Mouse (Mus musculus) limb, embryonic 10.5 days (tissue): Measurements from ENCODE around the gene Tnik. TPM values are rescaled to one million over a fixed set of nuclear protein-coding genes. Genes with fewer than 3 reads are reported as not detected.

Experiments used
- DNase-seq: peaks from one replicate; pipeline ENCODE4 v3.0.0-alpha.2; 2017; ENCODE audit warnings: low spot score
- H3K27ac ChIP-seq: fragments of 300-500 bp; sonication (generic); 2 replicates; pipeline ENCODE4 v1.5.1; 2016; ENCODE audit warnings: mild to moderate bottlenecking
- H3K27me3 ChIP-seq: fragments of 300-500 bp; sonication (generic); 2 replicates; pipeline ENCODE4 v1.6.1; 2016; ENCODE audit warnings: low read depth, mild to moderate bottlenecking; ENCODE audit not compliant: poor library complexity, severe bottlenecking
- H3K36me3 ChIP-seq: fragments of 300-500 bp; sonication (generic); 2 replicates; pipeline ENCODE4 v1.6.1; 2016; ENCODE audit warnings: mild to moderate bottlenecking, moderate library complexity
- H3K4me1 ChIP-seq: fragments of 300-500 bp; sonication (generic); 2 replicates; pipeline ENCODE4 v1.6.1; 2016
- H3K4me3 ChIP-seq: fragments of 300-500 bp; sonication (generic); 2 replicates; pipeline ENCODE4 v1.5.1; 2016; ENCODE audit warnings: mild to moderate bottlenecking, moderate library complexity
- H3K9me3 ChIP-seq: fragments of 300-500 bp; sonication (generic); replicated peaks from 2 replicates; pipeline ENCODE4 v1.6.1; 2016; ENCODE audit warnings: mild to moderate bottlenecking
- WGBS: fragments of 180-500 bp; shearing (Covaris S2); methylation state at CpG from one replicate; pipeline ENCODE4 v1.1.7; 2016; 5-methylcytosine and 5-hydroxymethylcytosine counted together
- polyA plus RNA-seq: library from polyadenylated mRNA; unstranded; fragments of >200 nt; fragmentation: Nextera tagmentation; extraction: Ambion mirVana; gene quantifications from 2 replicates; pipeline ENCODE4 v1.2.1, GENCODE M21; 2016

Tnik gene
- polyA plus RNA-seq, 1 experiment from 2014 or later = 1.9 TPM

GRCm38 (mm10) chr3:28369698-28370097 is 106.7 kb downstream of the Tnik start:
- Histone ChIP-seq H3K4me1 (no peaks in the 10 kb centered on the region), H3K4me3 (no peak overlapping the region), H3K27ac (no peak overlapping the region), H3K27me3 (no peaks in the 10 kb centered on the region), H3K9me3 (no peaks in the 10 kb centered on the region), H3K36me3 (no peaks in the 10 kb centered on the region)
- DNase-seq = no peak
- WGBS = 71% methylated on average over 5 of the region's 5 CpGs

DNA sequence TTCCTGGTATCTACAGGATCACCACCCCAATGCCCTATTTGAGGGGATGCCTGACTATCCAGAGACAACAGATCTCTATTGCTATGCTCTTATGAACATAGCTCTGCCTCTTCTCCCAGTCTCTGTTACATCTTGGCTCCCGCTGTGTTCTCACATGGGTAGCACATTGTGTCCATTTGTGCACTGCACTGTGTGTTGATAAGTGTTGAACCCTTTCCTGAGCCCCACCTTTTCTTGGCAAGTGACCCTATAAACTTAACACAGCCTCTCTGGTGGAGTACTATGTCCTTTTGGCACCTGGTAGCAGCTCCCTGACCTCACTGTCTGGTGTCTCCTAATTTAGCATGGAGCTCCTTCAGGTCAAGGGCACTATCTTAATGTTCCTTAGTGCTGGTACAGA is 108.6 kb downstream of the Tnik start:
- H3K36me3 ChIP-seq = no peaks in the 10 kb centered on the region
- H3K9me3 ChIP-seq = no peaks in the 10 kb centered on the region
- H3K4me1 ChIP-seq = no peaks in the 10 kb centered on the region
- no peaks in the 10 kb centered on the region for H3K27me3 ChIP-seq
- 97% methylated on average over 1 of the region's 1 CpGs for WGBS
- no peak for DNase-seq
- no peak overlapping the region for H3K27ac ChIP-seq
- H3K4me3 ChIP-seq = no peak overlapping the region

- 92% methylated on average over 2 of the region's 2 CpGs for whole genome bisulfite sequencing
- Histone ChIP-seq H3K27ac (no peak overlapping the region), H3K4me1 (no peaks in the 10 kb centered on the region), H3K27me3 (no peaks in the 10 kb centered on the region), H3K9me3 (no peaks in the 10 kb centered on the region), H3K36me3 (no peaks in the 10 kb centered on the region), H3K4me3 (no peak overlapping the region)
- no peak for DNase-seq
These were observed 109.4 kb downstream of the Tnik start for GRCm38 (mm10) chr3:28372459-28372858.

DNA sequence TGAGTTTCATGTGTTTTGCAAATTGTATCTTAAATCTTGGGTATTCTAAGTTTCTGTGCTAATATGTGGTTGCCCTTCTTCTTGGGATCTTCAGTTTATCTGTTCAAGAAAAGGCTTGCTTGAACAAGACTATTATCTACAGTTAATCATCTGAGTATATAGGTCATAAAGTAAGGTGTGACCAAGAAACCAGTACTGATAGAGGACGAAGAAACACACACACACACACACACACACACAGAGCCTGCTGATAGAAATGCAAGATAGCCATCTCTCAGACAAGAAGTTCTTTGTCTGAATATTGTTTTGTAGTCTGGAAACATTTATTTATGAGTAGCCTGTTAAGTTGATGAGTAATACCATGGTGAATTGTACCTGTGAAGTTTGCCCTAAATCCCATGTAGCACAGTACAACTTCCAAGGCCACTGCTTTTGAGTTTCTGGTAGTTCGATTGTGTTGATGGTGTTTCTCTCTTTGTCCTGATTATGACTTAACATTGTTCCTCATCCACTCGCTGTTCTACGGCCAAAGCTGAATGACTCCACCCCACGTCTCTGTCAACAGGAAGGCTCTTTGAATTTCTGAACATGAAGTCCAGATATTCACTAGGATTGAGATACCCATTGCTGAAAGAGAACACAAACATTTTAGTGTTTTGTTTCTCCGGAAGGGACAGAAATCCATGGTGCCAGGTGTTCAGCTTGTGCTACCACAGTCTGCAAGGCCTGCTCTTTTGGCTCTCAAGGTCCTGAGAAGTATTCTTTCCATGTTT is 111.9 kb downstream of the Tnik start:
- Histone ChIP-seq H3K36me3 (no peaks in the 10 kb centered on the region), H3K4me1 (no peaks in the 10 kb centered on the region), H3K9me3 (no peaks in the 10 kb centered on the region), H3K27me3 (no peaks in the 10 kb centered on the region), H3K27ac (no peak overlapping the region), H3K4me3 (no peak overlapping the region)
- WGBS = 91% methylated on average over 6 of the region's 6 CpGs
- DNase-seq = no peak

DNA sequence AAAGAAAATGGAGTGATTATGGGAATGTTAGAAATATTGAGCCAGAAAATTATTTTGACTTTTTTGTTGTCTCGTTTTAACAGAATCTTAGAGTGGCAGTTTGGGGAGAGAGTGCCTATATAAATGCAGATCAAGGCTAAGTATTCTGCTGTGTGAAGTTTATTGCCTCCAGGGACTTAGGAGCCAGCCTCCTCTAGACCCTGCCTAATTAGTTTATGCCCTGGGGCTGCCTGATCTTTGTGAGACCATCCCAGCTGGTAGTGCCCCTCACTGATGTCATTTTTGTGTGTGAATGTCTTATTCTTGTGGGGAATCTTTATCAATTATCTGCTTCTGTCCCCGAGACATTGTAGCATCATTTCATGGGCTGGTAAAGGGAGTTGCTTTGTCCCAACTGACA is 117.2 kb downstream of the Tnik start:
- peaks cover 5% of the 10 kb centered on the region for H3K4me1 ChIP-seq
- 42% methylated on average over 2 of the region's 2 CpGs for WGBS
- H3K27me3 ChIP-seq = no peaks in the 10 kb centered on the region
- no peaks in the 10 kb centered on the region for H3K9me3 ChIP-seq
- H3K4me3 ChIP-seq = no peak overlapping the region
- no peaks in the 10 kb centered on the region for H3K36me3 ChIP-seq
- DNase-seq = no peak
- no peak overlapping the region for H3K27ac ChIP-seq

- Histone ChIP-seq H3K27me3 (no peaks in the 10 kb centered on the region), H3K4me3 (no peak overlapping the region), H3K36me3 (no peaks in the 10 kb centered on the region), H3K27ac (no peak overlapping the region), H3K4me1 (peaks cover 5% of the 10 kb centered on the region), H3K9me3 (no peaks in the 10 kb centered on the region)
- DNase-seq = no peak
- WGBS = 75% methylated on average over 11 of the region's 11 CpGs
These were observed 120.6 kb downstream of the Tnik start for GRCm38 (mm10) chr3:28383526-28384126.

GRCm38 (mm10) chr3:28385199-28385975 is 122.4 kb downstream of the Tnik start:
- Histone ChIP-seq H3K4me3 (no peak overlapping the region), H3K4me1 (peaks cover 5% of the 10 kb centered on the region), H3K27ac (no peak overlapping the region), H3K9me3 (no peaks in the 10 kb centered on the region), H3K27me3 (no peaks in the 10 kb centered on the region), H3K36me3 (no peaks in the 10 kb centered on the region)
- 95% methylated on average over 10 of the region's 10 CpGs for WGBS
- no peak for DNase-seq

- H3K36me3 ChIP-seq = no peaks in the 10 kb centered on the region
- WGBS = 85% methylated on average over 3 of the region's 3 CpGs
- H3K9me3 ChIP-seq = no peaks in the 10 kb centered on the region
- H3K4me1 ChIP-seq = no peaks in the 10 kb centered on the region
- no peaks in the 10 kb centered on the region for H3K27me3 ChIP-seq
- no peak for DNase-seq
- H3K4me3 ChIP-seq = no peak overlapping the region
- H3K27ac ChIP-seq = no peak overlapping the region
These were observed 125.5 kb downstream of the Tnik start for GRCm38 (mm10) chr3:28388540-28388939.

GRCm38 (mm10) chr3:28390183-28390582 is 127.2 kb downstream of the Tnik start:
- H3K27me3 ChIP-seq = no peaks in the 10 kb centered on the region
- WGBS = 96% methylated on average over 2 of the region's 2 CpGs
- no peaks in the 10 kb centered on the region for H3K36me3 ChIP-seq
- no peaks in the 10 kb centered on the region for H3K9me3 ChIP-seq
- no peak for DNase-seq
- no peaks in the 10 kb centered on the region for H3K4me1 ChIP-seq
- H3K27ac ChIP-seq = no peak overlapping the region
- H3K4me3 ChIP-seq = no peak overlapping the region

DNA sequence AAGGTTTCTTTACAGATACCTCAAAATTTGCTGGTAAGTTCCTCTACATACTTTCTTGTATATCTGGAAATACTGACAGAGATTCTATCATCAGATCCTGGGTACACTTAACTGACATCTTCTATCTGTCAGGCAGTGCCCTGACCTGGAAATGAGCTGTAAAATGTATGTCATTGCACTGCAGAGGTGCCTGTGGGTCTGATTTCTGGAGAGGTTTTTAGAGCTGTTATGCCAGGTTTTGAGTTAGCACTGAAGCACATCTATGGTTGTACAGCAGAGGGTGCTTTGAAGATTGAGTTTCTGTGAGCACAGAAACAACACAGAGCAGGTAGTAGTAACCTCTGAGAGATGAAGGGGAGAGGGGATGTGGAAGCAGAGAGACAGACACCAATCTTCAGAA is 129.5 kb downstream of the Tnik start:
- no peak for DNase-seq

DNA sequence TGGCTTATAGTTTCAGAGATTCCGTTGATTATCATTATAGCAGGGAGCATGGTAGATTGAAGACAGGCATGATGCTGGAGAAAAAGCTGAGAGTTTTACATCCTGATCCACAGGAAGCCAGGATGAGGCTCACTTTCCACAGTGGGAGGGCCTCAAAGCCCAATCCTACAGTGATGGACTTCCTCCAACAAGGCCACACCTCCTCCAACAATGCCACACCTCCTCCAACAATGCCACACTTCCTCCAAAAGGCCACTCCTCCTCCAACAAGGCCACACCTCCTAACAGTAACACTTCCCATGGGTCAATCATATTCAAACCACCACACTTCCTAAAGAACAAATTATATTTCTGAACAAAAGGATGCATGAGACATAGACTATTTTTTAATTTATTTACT is 135.8 kb downstream of the Tnik start:
- no peaks in the 10 kb centered on the region for H3K4me1 ChIP-seq
- no peak overlapping the region for H3K27ac ChIP-seq
- no peaks in the 10 kb centered on the region for H3K9me3 ChIP-seq
- no peak for DNase-seq
- WGBS = 94% methylated on average over 1 of the region's 1 CpGs
- H3K27me3 ChIP-seq = no peaks in the 10 kb centered on the region
- no peaks in the 10 kb centered on the region for H3K36me3 ChIP-seq
- no peak overlapping the region for H3K4me3 ChIP-seq

More for the DNA sequence above, 129.5 kb downstream of the Tnik start:
- no peaks in the 10 kb centered on the region for H3K36me3 ChIP-seq
- H3K27me3 ChIP-seq = no peaks in the 10 kb centered on the region
- no peaks in the 10 kb centered on the region for H3K4me1 ChIP-seq
- no peak overlapping the region for H3K27ac ChIP-seq
- no peak overlapping the region for H3K4me3 ChIP-seq
- H3K9me3 ChIP-seq = no peaks in the 10 kb centered on the region

GRCm38 (mm10) chr3:28399593-28400216 is 136.7 kb downstream of the Tnik start:
- H3K4me1 ChIP-seq = no peaks in the 10 kb centered on the region
- no peaks in the 10 kb centered on the region for H3K27me3 ChIP-seq
- no peaks in the 10 kb centered on the region for H3K9me3 ChIP-seq
- H3K27ac ChIP-seq = no peak overlapping the region
- no peaks in the 10 kb centered on the region for H3K36me3 ChIP-seq
- DNase-seq = no peak
- H3K4me3 ChIP-seq = no peak overlapping the region
- 90% methylated on average over 9 of the region's 9 CpGs for WGBS

GRCm38 (mm10) chr3:28401335-28401734 is 138.3 kb downstream of the Tnik start:
- DNase-seq = no peak
- no peaks in the 10 kb centered on the region for H3K9me3 ChIP-seq
- 83% methylated on average over 9 of the region's 9 CpGs for WGBS

More at GRCm38 (mm10) chr3:28401335-28401734, 138.3 kb downstream of the Tnik start:
- H3K4me3 ChIP-seq = no peak overlapping the region
- H3K27ac ChIP-seq = no peak overlapping the region
- H3K27me3 ChIP-seq = no peaks in the 10 kb centered on the region
- H3K4me1 ChIP-seq = no peaks in the 10 kb centered on the region
- H3K36me3 ChIP-seq = no peaks in the 10 kb centered on the region
